In the genomic region with DNA sequence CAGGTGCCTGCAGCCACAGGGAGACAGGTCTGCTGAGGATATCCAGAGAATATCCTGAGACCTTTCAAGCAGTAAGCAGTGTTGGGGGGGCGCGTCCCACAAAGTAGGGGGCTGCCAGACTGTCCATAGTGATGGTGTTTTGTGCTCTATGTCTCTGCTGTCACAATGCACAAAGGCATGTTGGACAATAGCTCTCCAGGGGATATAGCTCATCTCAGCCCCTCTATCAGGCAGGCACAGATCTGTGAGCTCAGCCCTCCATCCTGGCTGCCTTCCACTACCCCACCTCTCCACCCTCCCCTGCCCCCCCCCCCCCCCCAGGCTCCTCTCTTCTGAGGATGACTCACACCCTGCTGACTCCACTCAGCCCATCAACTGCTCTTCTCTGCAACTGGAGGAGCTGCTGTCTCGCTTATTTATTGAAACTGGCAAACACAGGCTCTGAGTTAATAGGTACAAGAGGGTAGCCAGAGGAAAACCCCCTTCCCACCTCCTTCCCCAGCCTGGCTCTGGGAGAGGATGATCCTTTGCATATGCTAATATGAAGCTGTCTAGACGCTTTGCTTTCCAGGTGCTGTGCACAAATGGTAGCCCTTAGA, we compare ENCODE assay signal across 15 mouse cellular contexts. TPM values are rescaled to one million over a fixed set of nuclear protein-coding genes. Genes with fewer than 3 reads are reported as not detected.
A peak's percentile ranks its signal among the peaks of the same experiment; 100 is the strongest.
DNase-seq lines count a peak whose midpoint lies in the region; ATAC-seq and TF ChIP-seq lines count a peak whose summit lies in the region.
"Had no signal": no experiment of that assay in that cellular context is flagged by ENCODE, and none has a peak within 500 bp of the region (broad histone marks: within the 10 kb centered on the region; RNA-seq: fewer than 3 reads in every experiment).

No protein-coding gene starts in this region.

- H3K9ac ChIP-seq in kidney, embryonic 15.5 days = no peak overlapping the region
- no peak overlapping the region for H3K9ac ChIP-seq in ES-E14 (ENCODE audit: insufficient read depth, low read depth, low read length, poor library complexity, severe bottlenecking)
- H3K9ac ChIP-seq in hindbrain, embryonic 15.5 days = no peak overlapping the region
- H3K9ac ChIP-seq: heart, embryonic 13.5 days; liver, embryonic 15.5 days; midbrain, embryonic 12.5 days had no signal

- no peak overlapping the region for H3K4me3 ChIP-seq in kidney, embryonic 15.5 days (replicated peaks)
- H3K4me3 ChIP-seq in ES-E14 (ENCODE audit: insufficient read depth in 1 of 2, low read depth in 1 of 2, low read length in 2 of 2, poor library complexity in 1 of 2, severe bottlenecking in 1 of 2) = no peak overlapping the region
- no peak overlapping the region for H3K4me3 ChIP-seq in hindbrain, embryonic 15.5 days
- H3K4me3 ChIP-seq: gastrocnemius, adult 2 months; heart, embryonic 13.5 days; liver, embryonic 15.5 days; midbrain, embryonic 12.5 days had no signal

- no peaks in the 10 kb centered on the region for H3K36me3 ChIP-seq in kidney, embryonic 15.5 days
- no peaks in the 10 kb centered on the region for H3K36me3 ChIP-seq in ES-E14 (ENCODE audit: control insufficient read depth, insufficient read depth, low read length, poor library complexity, severe bottlenecking)
- H3K36me3 ChIP-seq in hindbrain, embryonic 15.5 days = no peaks in the 10 kb centered on the region
- H3K36me3 ChIP-seq: heart, embryonic 13.5 days; liver, embryonic 15.5 days; midbrain, embryonic 12.5 days had no signal

- no peaks in the 10 kb centered on the region for H3K9me3 ChIP-seq in kidney, embryonic 15.5 days (replicated peaks)
- no peaks in the 10 kb centered on the region for H3K9me3 ChIP-seq in ES-E14 (ENCODE audit: control insufficient read depth, insufficient read depth, low read depth, low read length)
- H3K9me3 ChIP-seq in hindbrain, embryonic 15.5 days = no peaks in the 10 kb centered on the region
- H3K9me3 ChIP-seq: heart, embryonic 13.5 days; liver, embryonic 15.5 days; midbrain, embryonic 12.5 days had no signal

- no peaks in the 10 kb centered on the region for H3K27me3 ChIP-seq in kidney, embryonic 15.5 days
- no peaks in the 10 kb centered on the region for H3K27me3 ChIP-seq in hindbrain, embryonic 15.5 days
- H3K27me3 ChIP-seq: liver, embryonic 15.5 days; midbrain, embryonic 12.5 days had no signal

- in situ Hi-C loops in ES-E14 (cut with MboI; ENCODE audit: low sequenced_read_pairs in 2 of 2, unreplicated experiment in 2 of 2) = no loop called here

- H3K4me2 ChIP-seq in kidney, embryonic 15.5 days = no peak overlapping the region
- H3K4me2 ChIP-seq in hindbrain, embryonic 15.5 days = no peak overlapping the region
- H3K4me2 ChIP-seq: heart, embryonic 13.5 days; liver, embryonic 15.5 days; midbrain, embryonic 12.5 days had no signal

- H3K27ac ChIP-seq in kidney, embryonic 15.5 days = no peak overlapping the region
- peak overlapping the region; percentile 44; the same call in 1 of the 2 replicates for H3K27ac ChIP-seq in ES-E14 (ENCODE audit: insufficient read depth, low read depth, low read length, poor library complexity, severe bottlenecking)
- H3K27ac ChIP-seq in hindbrain, embryonic 15.5 days (replicated peaks) = no peak overlapping the region
- H3K27ac ChIP-seq: gastrocnemius, adult 2 months; heart, embryonic 13.5 days; liver, embryonic 15.5 days; midbrain, embryonic 12.5 days had no signal

- DNase-seq in adrenal gland, adult (ENCODE audit: inconsistent age in 2 of 2, low spot score in 1 of 2) = peak; percentile 31 to 60
- no peak for DNase-seq in adrenal gland, adult 18-20 months (ENCODE audit: low spot score in 2 of 2)
- no peak for DNase-seq in kidney, postnatal 25 days
- peak; percentile 28 for DNase-seq in ES-E14 (ENCODE audit: low read depth, low spot score)
- DNase-seq in cerebellum, postnatal 14 days = no peak
- DNase-seq in spleen, postnatal 36 days (ENCODE audit: low spot score in 2 of 2) = no peak
- DNase-seq: gastrocnemius, adult 2 months; right cerebral cortex, postnatal 4 days had no signal

- peak; percentile 68; the same call in 1 of the 2 replicates for ATAC-seq in kidney, embryonic 15.5 days (replicated peaks; ENCODE audit: low FRiP score)
- ATAC-seq in hindbrain, embryonic 15.5 days (ENCODE audit: low FRiP score, low read depth) = 0 out of 2 replicates have a peak, but pooled peaks have one; percentile 36

- peaks cover 11% of the 10 kb centered on the region for H3K4me1 ChIP-seq in kidney, embryonic 15.5 days
- H3K4me1 ChIP-seq in ES-E14 (ENCODE audit: control insufficient read depth in 2 of 2, insufficient read depth in 2 of 2, low read length in 2 of 2, poor library complexity in 1 of 2) = peaks cover 9 to 28% of the 10 kb centered on the region in 2 experiments; a peak in 3 of 4 replicates
- H3K4me1 ChIP-seq in hindbrain, embryonic 15.5 days (replicated peaks) = peaks cover 6% of the 10 kb centered on the region; the same call in 1 of the 2 replicates
- H3K4me1 ChIP-seq: liver, embryonic 15.5 days; midbrain, embryonic 12.5 days had no signal

- 51% methylated on average over 4 of the region's 4 CpGs for WGBS in kidney, embryonic 15.5 days
- WGBS in hindbrain, embryonic 15.5 days = 22% methylated on average over 4 of the region's 4 CpGs

TF ChIP-seq in ES-E14, 5 proteins besides CTCF, POLR2A, EP300 and RAD21:
- no peak for TF ChIP-seq MAFK (IDR thresholded peaks at IDR 0.05; ENCODE audit: insufficient read depth, low read depth, low read length)
- no peak; the same call in 1 of the 2 replicates for TF ChIP-seq CHD2 (IDR thresholded peaks at IDR 0.05; ENCODE audit: low read depth, low read length)
- no peak for TF ChIP-seq ZC3H11A (IDR thresholded peaks at IDR 0.05; ENCODE audit: borderline replicate concordance, low read depth, low read length)
- TF ChIP-seq ZNF384 (IDR thresholded peaks at IDR 0.05; ENCODE audit: low read depth, low read length) = no peak
- no peak for TF ChIP-seq HCFC1 (IDR thresholded peaks at IDR 0.05; ENCODE audit: borderline replicate concordance, insufficient read depth, low read length)

RNA-seq across cellular contexts. Expression of a gene that starts 19.2 kb away (rescaled TPM):
- total RNA-seq in adrenal gland, adult 18-20 months (2021) = 1 to 10 TPM; 1.9 to 3.6 TPM
- 1.9 and 2.3 TPM in 2 replicates for polyA plus RNA-seq in kidney, embryonic 15.5 days (2015; fragmentation: Nextera tagmentation; extraction: Ambion mirVana)
- total RNA-seq in ES-E14 (2012; rRNA removed) = 2.1 TPM in 2 replicates
- 3.1 and 5.7 TPM in 2 replicates for polyA plus RNA-seq in hindbrain, embryonic 15.5 days (2015; fragmentation: Nextera tagmentation; extraction: Ambion mirVana)
- total RNA-seq: common myeloid progenitor, adult 5-6 weeks; neutrophil, adult 5-6 weeks had no signal
- polyA plus RNA-seq: liver, embryonic 15.5 days had no signal

Comparison
In these comparisons a context has a peak if more than half of its experiments do, and no peak if none do; other contexts are left out.
1. DNase-seq: peak in adrenal gland, adult (2 of 2) and ES-E14 (single experiment); none in adrenal gland, adult 18-20 months (0 of 2), kidney, postnatal 25 days (0 of 2), cerebellum, postnatal 14 days (0 of 2) and spleen, postnatal 36 days (0 of 2).